Mouse (Mus musculus) midbrain, embryonic 15.5 days (tissue): Measurements from ENCODE around the gene A630076J17Rik. TPM values are rescaled to one million over a fixed set of nuclear protein-coding genes. Genes with fewer than 3 reads are reported as not detected.

Source experiments
- ATAC-seq: fragments of 200-750 bp; cut with Nextera tagmentation; replicated peaks from 2 replicates; pipeline ENCODE4 v1.8.0; 2017; ENCODE audit warnings: moderate TSS enrichment
- H3K27ac ChIP-seq: fragments of 300-500 bp; sonication (generic); 2 replicates; pipeline ENCODE4 v1.5.1; 2015; ENCODE audit warnings: mild to moderate bottlenecking, inconsistent platforms
- H3K27me3 ChIP-seq: fragments of 300-500 bp; sonication (generic); replicated peaks from 2 replicates; pipeline ENCODE4 v1.6.1; 2015; ENCODE audit warnings: inconsistent platforms
- H3K36me3 ChIP-seq: fragments of 300-500 bp; sonication (generic); replicated peaks from 2 replicates; pipeline ENCODE4 v1.6.1; 2015; ENCODE audit warnings: inconsistent platforms
- H3K4me1 ChIP-seq: fragments of 300-500 bp; sonication (generic); 2 replicates; pipeline ENCODE4 v1.6.1; 2015; ENCODE audit warnings: inconsistent platforms
- H3K4me2 ChIP-seq: fragments of 300-500 bp; sonication (generic); 2 replicates; pipeline ENCODE4 v1.6.1; 2015; ENCODE audit warnings: inconsistent platforms, mild to moderate bottlenecking, moderate library complexity
- H3K4me3 ChIP-seq: fragments of 300-500 bp; sonication (generic); 2 replicates; pipeline ENCODE4 v1.5.1; 2015; ENCODE audit warnings: mild to moderate bottlenecking, inconsistent platforms
- H3K9ac ChIP-seq: fragments of 300-500 bp; sonication (generic); 2 replicates; pipeline ENCODE4 v1.6.1; 2015; ENCODE audit warnings: mild to moderate bottlenecking, inconsistent platforms
- H3K9me3 ChIP-seq: fragments of 300-500 bp; sonication (generic); 2 replicates; pipeline ENCODE4 v1.6.1; 2016; ENCODE audit warnings: inconsistent platforms
- WGBS: fragments of 180-500 bp; shearing (Covaris S2); methylation state at CpG from one replicate; pipeline ENCODE4 v1.1.7; 2015; ENCODE audit warnings: mixed read lengths; 5-methylcytosine and 5-hydroxymethylcytosine counted together
- polyA plus RNA-seq: library from polyadenylated mRNA; unstranded; fragments of >200 nt; fragmentation: Nextera tagmentation; extraction: Ambion mirVana; gene quantifications from 2 replicates; pipeline ENCODE4 v1.2.1, GENCODE M21; 2015

The A630076J17Rik gene
- polyA plus RNA-seq, 1 experiment from 2014 or later: not detected

DNA sequence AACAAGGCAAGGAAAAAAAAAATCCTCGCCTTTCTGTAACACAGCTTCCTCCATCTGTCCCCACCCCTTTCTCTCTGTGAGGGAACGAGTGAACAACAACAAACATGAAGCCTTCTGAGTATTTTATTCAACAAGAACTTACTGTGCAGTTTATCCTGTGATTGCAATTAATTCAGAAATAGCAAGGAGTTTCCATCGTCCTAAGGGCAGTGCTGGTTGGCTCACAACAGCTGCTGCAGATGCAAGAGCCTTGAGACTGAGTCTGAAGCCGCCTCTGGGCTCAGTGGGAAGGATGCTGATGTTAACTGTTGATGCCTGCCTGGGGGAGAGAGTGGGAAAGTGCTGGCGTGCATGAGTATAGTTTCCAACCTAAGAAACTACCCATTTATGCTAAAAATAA lies 27.5 kb downstream of the A630076J17Rik start:
- Histone ChIP-seq H3K4me1 (peaks cover 14% of the 10 kb centered on the region), H3K4me3 (no peak overlapping the region), H3K27ac (no peak overlapping the region), H3K9me3 (no peaks in the 10 kb centered on the region), H3K9ac (no peak overlapping the region), H3K36me3 (no peaks in the 10 kb centered on the region), H3K4me2 (no peak overlapping the region), H3K27me3 (no peaks in the 10 kb centered on the region)
- 54% methylated on average over 5 of the region's 5 CpGs for WGBS
- no peak; the same call in 1 of the 2 replicates for ATAC-seq

DNA sequence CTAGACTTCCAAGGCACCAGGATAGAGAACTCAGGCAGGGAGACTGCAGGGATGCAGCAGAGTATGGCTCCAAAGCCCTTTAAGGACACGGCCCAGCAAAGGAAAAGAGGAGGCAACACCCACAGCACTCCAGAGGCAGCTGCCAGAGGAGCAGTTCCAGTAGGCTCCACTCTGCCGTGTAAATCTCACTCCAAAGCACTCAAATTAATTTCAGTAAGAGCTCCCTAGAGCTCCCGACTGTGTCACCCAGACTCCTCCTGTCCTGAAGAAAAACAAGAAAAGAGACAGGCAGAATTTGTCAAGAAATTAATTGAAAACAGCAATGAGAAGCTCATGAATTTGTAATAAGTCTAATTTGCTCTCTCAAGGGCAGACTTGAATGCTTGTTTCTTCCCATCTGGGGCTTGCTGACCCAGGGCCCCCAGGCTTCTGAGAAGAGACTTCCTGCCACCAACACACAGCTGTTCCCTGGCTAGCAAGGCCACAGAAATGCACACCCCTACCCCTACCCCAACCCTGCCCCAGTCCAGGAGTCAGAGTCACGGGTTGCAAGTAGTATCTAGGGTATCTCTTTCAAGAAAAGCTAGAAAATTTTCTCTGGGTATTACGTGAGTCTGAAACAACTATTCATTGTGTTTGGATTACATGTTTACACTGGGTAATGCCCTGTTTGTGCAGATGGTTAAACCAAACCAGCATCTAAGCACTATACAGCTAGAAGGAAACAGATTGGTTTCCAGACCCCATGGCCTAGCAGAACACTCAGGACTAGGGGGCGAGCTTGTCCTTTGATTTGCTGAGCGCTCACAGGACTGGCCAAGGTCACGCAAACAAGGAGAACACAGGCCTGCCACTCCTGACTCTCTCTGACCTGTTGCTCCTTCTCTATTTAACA lies 30.8 kb downstream of the A630076J17Rik start:
- H3K27me3 ChIP-seq: no peaks in the 10 kb centered on the region
- H3K27ac ChIP-seq: no peak overlapping the region; the same call in 1 of the 2 replicates
- H3K36me3 ChIP-seq: no peaks in the 10 kb centered on the region
- no peak overlapping the region for H3K9ac ChIP-seq
- no peak overlapping the region for H3K4me2 ChIP-seq
- peaks cover 14% of the 10 kb centered on the region for H3K4me1 ChIP-seq
- H3K9me3 ChIP-seq: no peaks in the 10 kb centered on the region
- no peak; the same call in 1 of the 2 replicates for ATAC-seq
- H3K4me3 ChIP-seq: no peak overlapping the region
- WGBS: 42% methylated on average over 8 of the region's 8 CpGs

DNA sequence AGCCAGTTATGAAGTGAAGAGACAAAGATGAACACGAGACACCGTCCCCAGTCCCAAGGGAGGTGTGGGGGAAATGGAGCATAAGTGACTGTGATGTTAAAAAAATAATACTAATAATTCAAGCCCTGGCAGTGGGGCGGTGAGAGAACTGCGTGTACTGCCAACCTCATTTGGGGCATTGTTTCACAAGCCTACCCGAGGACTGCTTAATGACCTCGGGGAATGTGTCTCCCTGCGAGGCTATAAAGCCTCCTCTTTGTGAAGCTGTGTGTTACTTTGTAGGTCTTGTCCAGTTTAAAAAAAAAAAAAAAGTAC lies 31.4 kb downstream of the A630076J17Rik start:
- Histone ChIP-seq H3K4me1 (peaks cover 14% of the 10 kb centered on the region), H3K27me3 (no peaks in the 10 kb centered on the region), H3K4me3 (no peak overlapping the region), H3K36me3 (no peaks in the 10 kb centered on the region), H3K9ac (no peak overlapping the region), H3K27ac (no peak overlapping the region), H3K4me2 (no peak overlapping the region), H3K9me3 (no peaks in the 10 kb centered on the region)
- WGBS: 37% methylated on average over 7 of the region's 7 CpGs
- ATAC-seq: no peak

DNA sequence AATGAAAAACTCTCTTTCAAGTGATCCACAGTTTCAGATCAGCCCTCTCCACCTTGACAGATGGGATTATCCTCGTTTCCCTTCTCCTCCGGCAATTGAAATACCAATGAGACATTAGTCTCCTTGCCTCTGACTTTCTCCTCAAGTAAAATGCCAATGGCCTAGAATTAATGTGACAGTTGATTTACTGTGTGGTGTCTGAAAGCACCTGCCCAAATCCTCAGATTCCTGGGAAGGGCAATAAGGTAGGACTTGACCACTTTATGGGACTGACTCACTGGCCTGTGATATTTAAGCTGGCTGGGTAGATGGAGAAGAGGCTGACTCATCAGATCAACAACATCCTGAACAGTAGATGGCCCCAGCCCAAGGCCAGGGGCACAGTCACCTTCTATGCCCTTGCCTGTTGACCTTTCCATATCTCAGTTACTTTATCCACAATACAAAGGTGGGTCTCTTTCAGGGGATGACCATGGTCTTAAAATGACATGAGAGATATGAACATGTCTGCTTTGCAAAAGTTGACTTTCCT lies 36.5 kb downstream of the A630076J17Rik start:
- Histone ChIP-seq H3K27me3 (no peaks in the 10 kb centered on the region), H3K27ac (no peak overlapping the region), H3K9me3 (no peaks in the 10 kb centered on the region), H3K4me2 (no peak overlapping the region), H3K9ac (no peak overlapping the region), H3K4me1 (no peaks in the 10 kb centered on the region), H3K4me3 (no peak overlapping the region), H3K36me3 (no peaks in the 10 kb centered on the region)
- ATAC-seq: no peak
- 70% methylated on average over 2 of the region's 2 CpGs for WGBS

DNA sequence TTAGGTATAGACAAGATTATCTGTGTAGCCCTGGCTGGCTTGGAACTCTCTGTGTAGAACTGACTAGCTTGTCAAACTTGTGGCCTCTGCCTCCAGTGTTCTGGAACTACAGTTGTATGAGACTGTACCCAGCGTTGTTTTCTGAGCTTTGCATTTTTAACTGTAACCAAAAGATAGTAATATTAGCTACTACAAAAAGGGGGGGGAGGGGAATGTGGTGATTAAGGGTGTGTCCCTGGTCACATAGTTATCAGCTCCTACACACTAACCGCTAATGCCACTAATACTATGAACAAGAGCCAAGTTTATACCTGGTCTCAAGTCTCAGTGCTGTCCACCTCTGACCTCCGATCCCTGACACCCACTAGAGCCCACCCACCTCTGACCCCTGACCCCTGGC lies 42.0 kb downstream of the A630076J17Rik start:
- 86% methylated on average over 3 of the region's 3 CpGs for WGBS
- no peaks in the 10 kb centered on the region for H3K27me3 ChIP-seq

DNA sequence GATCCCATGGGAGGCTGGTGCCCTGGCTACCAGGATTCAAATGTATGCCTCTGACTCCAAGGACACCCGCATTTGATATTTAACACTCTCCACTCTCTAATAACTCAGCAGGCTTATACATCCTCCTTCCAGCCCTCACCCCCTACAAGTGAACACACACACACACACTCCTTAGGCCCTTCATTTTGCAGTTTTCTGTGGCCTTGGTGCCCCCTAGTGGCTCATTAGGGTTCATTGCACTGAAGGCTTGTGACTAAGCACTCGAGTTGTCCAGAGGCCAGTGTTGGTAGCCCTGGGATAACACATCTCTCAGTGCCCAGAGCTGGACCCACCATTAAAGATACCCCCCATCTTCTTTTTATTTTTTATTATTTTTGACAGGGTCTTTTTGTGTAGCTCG lies 43.4 kb downstream of the A630076J17Rik start:
- Histone ChIP-seq H3K27ac (no peak overlapping the region), H3K36me3 (no peaks in the 10 kb centered on the region), H3K9me3 (no peaks in the 10 kb centered on the region), H3K27me3 (no peaks in the 10 kb centered on the region), H3K9ac (no peak overlapping the region), H3K4me3 (no peak overlapping the region), H3K4me2 (no peak overlapping the region), H3K4me1 (no peaks in the 10 kb centered on the region)
- ATAC-seq: peak; percentile 76
- WGBS: 14% methylated on average over 3 of the region's 3 CpGs

More for the DNA sequence above, 42.0 kb downstream of the A630076J17Rik start:
- Histone ChIP-seq H3K36me3 (no peaks in the 10 kb centered on the region), H3K9me3 (no peaks in the 10 kb centered on the region), H3K4me1 (no peaks in the 10 kb centered on the region), H3K27ac (no peak overlapping the region), H3K9ac (no peak overlapping the region), H3K4me2 (no peak overlapping the region), H3K4me3 (no peak overlapping the region)
- ATAC-seq: no peak

DNA sequence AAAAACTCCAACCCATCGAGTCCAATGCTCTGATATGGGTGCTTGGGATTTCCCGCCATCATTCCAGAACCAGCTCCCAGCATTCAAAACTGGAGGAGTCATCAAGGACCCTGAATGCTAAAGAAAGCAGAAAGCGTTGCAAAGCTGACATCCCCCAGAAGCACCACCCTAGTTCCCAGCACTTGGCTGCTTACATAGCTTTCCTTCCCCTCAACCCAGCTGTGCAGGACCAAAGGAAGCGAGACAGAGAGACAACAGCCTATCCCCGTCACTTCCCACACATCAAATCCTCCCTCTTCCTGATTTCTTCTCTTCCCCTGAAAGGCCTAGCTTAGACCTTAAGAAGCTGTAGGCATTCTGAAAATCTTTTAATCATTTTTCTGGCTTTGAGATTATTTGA lies 44.9 kb downstream of the A630076J17Rik start:
- 70% methylated on average over 5 of the region's 5 CpGs for WGBS
- Histone ChIP-seq H3K27me3 (no peaks in the 10 kb centered on the region), H3K4me1 (peaks cover 9% of the 10 kb centered on the region), H3K36me3 (no peaks in the 10 kb centered on the region), H3K9ac (no peak overlapping the region), H3K4me2 (no peak overlapping the region), H3K27ac (no peak overlapping the region), H3K4me3 (no peak overlapping the region), H3K9me3 (no peaks in the 10 kb centered on the region)
- ATAC-seq: no peak

DNA sequence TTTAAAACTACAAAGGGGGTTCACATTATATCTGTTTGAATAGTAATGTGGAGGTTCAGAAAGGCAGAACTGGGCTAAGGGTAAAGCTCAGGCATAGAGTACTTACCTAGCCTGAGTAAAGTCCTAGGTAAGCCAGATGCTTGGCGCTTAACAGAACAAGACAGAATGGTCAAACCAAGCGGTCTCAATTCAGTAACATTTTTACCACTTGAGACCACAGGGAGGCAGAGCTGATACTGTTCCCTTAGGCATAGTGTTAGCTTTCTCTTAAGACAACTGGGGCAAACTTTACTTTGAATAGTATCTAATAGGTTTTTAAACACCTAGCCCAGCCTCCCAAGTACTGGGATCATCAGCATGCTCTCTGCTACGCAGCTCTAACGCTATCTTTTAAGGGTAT lies 45.6 kb downstream of the A630076J17Rik start:
- no peak for ATAC-seq
- H3K4me3 ChIP-seq: no peak overlapping the region
- no peaks in the 10 kb centered on the region for H3K36me3 ChIP-seq
- no peaks in the 10 kb centered on the region for H3K9me3 ChIP-seq
- 61% methylated on average over 4 of the region's 4 CpGs for WGBS
- no peak overlapping the region for H3K4me2 ChIP-seq
- no peaks in the 10 kb centered on the region for H3K27me3 ChIP-seq
- H3K4me1 ChIP-seq: peaks cover 11% of the 10 kb centered on the region
- no peak overlapping the region for H3K27ac ChIP-seq
- no peak overlapping the region for H3K9ac ChIP-seq

DNA sequence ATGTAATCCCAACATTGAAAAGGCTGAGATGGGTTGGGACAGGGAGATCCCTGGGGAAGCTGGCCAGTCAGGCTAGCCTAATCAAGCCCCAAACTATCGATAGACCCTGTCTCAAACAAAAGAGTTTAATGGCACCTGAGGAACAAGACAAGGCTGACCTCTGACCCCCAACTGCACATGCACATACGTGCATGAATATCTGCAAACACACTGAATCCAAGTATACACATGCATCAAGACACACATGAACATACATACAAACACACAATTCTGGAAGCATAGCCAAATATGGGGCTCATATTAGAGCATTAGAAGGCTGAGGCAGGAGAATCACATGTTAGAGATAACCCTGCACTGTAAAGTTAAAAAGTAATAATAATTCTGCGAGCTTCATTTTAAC lies 46.2 kb downstream of the A630076J17Rik start:
- Histone ChIP-seq H3K4me2 (no peak overlapping the region), H3K4me1 (peaks cover 11% of the 10 kb centered on the region), H3K9me3 (no peaks in the 10 kb centered on the region), H3K9ac (no peak overlapping the region), H3K36me3 (no peaks in the 10 kb centered on the region), H3K27me3 (no peaks in the 10 kb centered on the region), H3K4me3 (no peak overlapping the region), H3K27ac (no peak overlapping the region)
- WGBS: 91% methylated on average over 3 of the region's 3 CpGs
- ATAC-seq: no peak

DNA sequence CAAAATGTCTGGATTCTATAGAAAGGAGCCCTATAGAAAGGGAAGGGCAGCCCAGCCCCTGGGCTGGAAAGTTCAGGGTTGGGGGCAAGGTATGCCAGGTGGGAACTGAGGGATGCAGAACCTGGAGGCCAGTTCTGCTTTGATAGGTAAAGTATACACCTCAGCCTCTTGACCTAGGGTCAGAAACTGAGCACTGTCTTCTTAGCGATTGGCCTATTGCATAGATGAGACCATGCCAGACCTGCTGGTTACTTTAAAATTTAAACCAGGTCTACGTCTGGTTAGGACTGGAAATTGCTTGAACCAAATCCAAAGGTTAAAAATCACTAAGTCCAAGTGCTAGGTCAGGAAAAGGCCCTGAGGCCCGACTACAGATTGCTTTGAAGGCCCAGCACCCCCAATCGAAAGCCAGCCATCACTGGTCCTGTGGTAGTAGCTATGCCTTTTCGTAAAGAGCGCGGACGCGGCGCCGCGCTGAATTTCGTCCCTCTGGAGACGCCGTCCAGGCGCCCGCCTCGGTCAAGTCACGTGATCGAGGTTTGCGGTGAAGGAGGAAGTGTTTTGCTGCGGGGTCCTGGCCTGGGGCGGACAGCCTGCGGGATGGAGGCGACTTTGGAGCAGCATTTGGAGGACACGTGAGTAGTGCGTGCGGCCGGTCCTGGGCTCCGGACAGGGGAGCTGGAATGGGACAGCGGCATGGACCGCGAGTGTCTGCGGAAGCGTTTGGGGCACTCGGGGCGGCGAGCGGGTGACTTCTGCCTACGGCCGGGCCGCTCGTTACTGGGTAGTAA lies 48.3 kb downstream of the A630076J17Rik start, which contains the start of gene Lamtor5:
Gene Lamtor5, plus strand, starts transcription at position 380 of the 791 bp plus-strand sequence.
- peak within 1 kb of the TSS; percentile 51 for H3K4me2 ChIP-seq
- H3K27ac ChIP-seq: no peak within 1 kb of the TSS
- peak; percentile 94 for ATAC-seq
- peak within 1 kb of the TSS; percentile 78 for H3K4me3 ChIP-seq
- no peaks in the 10 kb centered on the region for H3K9me3 ChIP-seq
- H3K9ac ChIP-seq: peak within 1 kb of the TSS; percentile 67
- peaks cover 11% of the 10 kb centered on the region for H3K4me1 ChIP-seq
- peaks cover 8% of the 10 kb centered on the region; the same call in 1 of the 2 replicates for H3K36me3 ChIP-seq
- H3K27me3 ChIP-seq: no peaks in the 10 kb centered on the region
- 3% methylated on average over 43 of the region's 43 CpGs for WGBS
